Mouse (Mus musculus) ES-E14 (cell line): ENCODE data around the gene Gm36176. TPM values are rescaled to one million over a fixed set of nuclear protein-coding genes. Genes with fewer than 3 reads are reported as not detected.

Experiments used
- DNase-seq: peaks from one replicate; pipeline ENCODE4 v3.0.0-alpha.2; 2013; ENCODE audit warnings: low read depth, low spot score
- H3K27ac ChIP-seq: 2 replicates; pipeline ENCODE4 v1.5.1; 2012; ENCODE audit warnings: low read depth, mild to moderate bottlenecking, low read length, moderate library complexity, mixed read lengths; ENCODE audit not compliant: poor library complexity, insufficient read depth, severe bottlenecking
- H3K36me3 ChIP-seq: 2 replicates; pipeline ENCODE4 v1.6.1; 2012; ENCODE audit warnings: mild to moderate bottlenecking, low read length, moderate library complexity, mixed read lengths; ENCODE audit not compliant: control insufficient read depth, poor library complexity, insufficient read depth, severe bottlenecking
- H3K4me1 ChIP-seq, 2 experiments: fragments of 150-350 bp in 1 of 2; sonication (generic) in 1 of 2; 2 replicates each; pipeline ENCODE4 v1.6.1; 2012; ENCODE audit warnings: low read length in 2 of 2, mild to moderate bottlenecking in 1 of 2, mixed read lengths in 1 of 2; ENCODE audit not compliant: control insufficient read depth in 2 of 2, insufficient read depth in 2 of 2, poor library complexity in 1 of 2
- H3K4me3 ChIP-seq, 2 experiments: fragments of 150-350 bp in 1 of 2; sonication (generic) in 1 of 2; 2 replicates each; pipeline ENCODE4 v1.5.1; 2012; ENCODE audit warnings: low read length in 2 of 2, low read depth in 1 of 2, mild to moderate bottlenecking in 1 of 2, mixed read lengths in 1 of 2; ENCODE audit not compliant: insufficient read depth in 1 of 2, poor library complexity in 1 of 2, severe bottlenecking in 1 of 2
- H3K9ac ChIP-seq: 2 replicates; pipeline ENCODE4 v1.6.1; 2012; ENCODE audit warnings: low read depth, mild to moderate bottlenecking, low read length, mixed read lengths; ENCODE audit not compliant: poor library complexity, insufficient read depth, severe bottlenecking
- H3K9me3 ChIP-seq: fragments of 150-350 bp; sonication (generic); 2 replicates; pipeline ENCODE4 v1.6.1; 2012; ENCODE audit warnings: low read depth, mild to moderate bottlenecking, low read length; ENCODE audit not compliant: control insufficient read depth, insufficient read depth
- CHD2 ChIP-seq: IDR thresholded peaks from 2 replicates; pipeline ENCODE4 v1.6.1; 2014; ENCODE audit warnings: mild to moderate bottlenecking, low read depth, low read length, inconsistent platforms
- HCFC1 ChIP-seq: IDR thresholded peaks from 2 replicates; pipeline ENCODE4 v1.6.1; 2012; ENCODE audit warnings: low read length, inconsistent platforms, borderline replicate concordance; ENCODE audit not compliant: insufficient read depth
- MAFK ChIP-seq: IDR thresholded peaks from 2 replicates; pipeline ENCODE4 v1.6.1; 2014; ENCODE audit warnings: mild to moderate bottlenecking, low read depth, low read length, inconsistent platforms; ENCODE audit not compliant: insufficient read depth
- ZC3H11A ChIP-seq: IDR thresholded peaks from 2 replicates; pipeline ENCODE4 v1.6.1; 2012; ENCODE audit warnings: low read depth, mild to moderate bottlenecking, inconsistent platforms, low read length, borderline replicate concordance
- ZNF384 ChIP-seq: IDR thresholded peaks from 2 replicates; pipeline ENCODE4 v1.6.1; 2012; ENCODE audit warnings: low read depth, low read length, inconsistent platforms
- in situ Hi-C, 2 experiments: fragments of 600-800 bp; cut with MboI; formaldehyde crosslinking; loops; one replicate each; pipeline ENCODE4 v1.15.1; 2025; ENCODE audit warnings: low sequenced_read_pairs in 2 of 2, inconsistent platforms in 1 of 2; ENCODE audit not compliant: unreplicated experiment in 2 of 2
- total RNA-seq: library from RNA; depleted of rRNA; stranded (reverse); fragments of 300-350 nt; gene quantifications from 2 replicates; pipeline ENCODE4 v1.2.3, GENCODE M21; 2012

Gene Gm36176
- total RNA-seq, 1 experiment, result not detected

GRCm38 (mm10) chr10:77869651-77870050, 23.0 kb downstream of the Gm36176 start:
- in situ Hi-C loops, result no loop called here
- no peak for DNase-seq
- Histone ChIP-seq H3K4me3 (no peak overlapping the region), H3K9me3 (no peaks in the 10 kb centered on the region), H3K9ac (no peak overlapping the region), H3K36me3 (no peaks in the 10 kb centered on the region), H3K27ac (no peak overlapping the region), H3K4me1 (no peaks in the 10 kb centered on the region)
- no peak for TF ChIP-seq CHD2
- no peak for TF ChIP-seq ZC3H11A
- TF ChIP-seq ZNF384, result no peak
- no peak for TF ChIP-seq HCFC1
- no peak for TF ChIP-seq MAFK

GRCm38 (mm10) chr10:77878985-77879384, 32.4 kb downstream of the Gm36176 start:
- Histone ChIP-seq H3K9ac (no peak overlapping the region), H3K4me1 (no peaks in the 10 kb centered on the region), H3K4me3 (no peak overlapping the region), H3K27ac (no peak overlapping the region), H3K36me3 (no peaks in the 10 kb centered on the region), H3K9me3 (no peaks in the 10 kb centered on the region)
- DNase-seq, result no peak
- no peak for TF ChIP-seq HCFC1
- TF ChIP-seq CHD2, result no peak
- no peak for TF ChIP-seq ZC3H11A
- TF ChIP-seq ZNF384, result no peak
- TF ChIP-seq MAFK, result no peak
- in situ Hi-C loops, result no loop called here

GRCm38 (mm10) chr10:77880305-77880704, 33.7 kb downstream of the Gm36176 start:
- no peak overlapping the region for H3K9ac ChIP-seq
- H3K4me3 ChIP-seq, result no peak overlapping the region
- H3K36me3 ChIP-seq, result no peaks in the 10 kb centered on the region
- H3K9me3 ChIP-seq, result no peaks in the 10 kb centered on the region
- no peak for TF ChIP-seq ZC3H11A
- no peak for TF ChIP-seq ZNF384
- no peak for TF ChIP-seq MAFK
- no peak for TF ChIP-seq CHD2
- TF ChIP-seq HCFC1, result no peak
- no peaks in the 10 kb centered on the region for H3K4me1 ChIP-seq
- DNase-seq, result no peak
- in situ Hi-C loops, result no loop called here
- no peak overlapping the region for H3K27ac ChIP-seq

GRCm38 (mm10) chr10:77882553-77882952, 36.0 kb downstream of the Gm36176 start:
- H3K36me3 ChIP-seq, result no peaks in the 10 kb centered on the region
- peak; percentile 41 for DNase-seq
- no peaks in the 10 kb centered on the region for H3K9me3 ChIP-seq
- no peak overlapping the region for H3K27ac ChIP-seq
- no peak overlapping the region for H3K9ac ChIP-seq
- no peaks in the 10 kb centered on the region for H3K4me1 ChIP-seq
- in situ Hi-C loops, result no loop called here
- no peak for TF ChIP-seq MAFK
- TF ChIP-seq HCFC1, result no peak
- no peak for TF ChIP-seq ZNF384
- no peak overlapping the region for H3K4me3 ChIP-seq

- H3K4me3 ChIP-seq, result no peak overlapping the region
- H3K9me3 ChIP-seq, result no peaks in the 10 kb centered on the region
- H3K9ac ChIP-seq, result no peak overlapping the region
- H3K36me3 ChIP-seq, result no peaks in the 10 kb centered on the region
- TF ChIP-seq HCFC1 (no peak), CHD2 (no peak), ZNF384 (no peak), ZC3H11A (no peak), MAFK (no peak)
- no peak overlapping the region for H3K27ac ChIP-seq
- no peak for DNase-seq
- in situ Hi-C loops, result no loop called here
- no peaks in the 10 kb centered on the region for H3K4me1 ChIP-seq
Measured at GRCm38 (mm10) chr10:77886007-77886747, 39.6 kb downstream of the Gm36176 start.
